Mouse (Mus musculus): ENCODE results near the gene Eps15. TPM values are rescaled to one million over a fixed set of nuclear protein-coding genes. Genes with fewer than 3 reads are reported as not detected.

Eps15 gene
- polyA plus RNA-seq, 1 experiment from 2014 or later, result 77.9 TPM

DNA sequence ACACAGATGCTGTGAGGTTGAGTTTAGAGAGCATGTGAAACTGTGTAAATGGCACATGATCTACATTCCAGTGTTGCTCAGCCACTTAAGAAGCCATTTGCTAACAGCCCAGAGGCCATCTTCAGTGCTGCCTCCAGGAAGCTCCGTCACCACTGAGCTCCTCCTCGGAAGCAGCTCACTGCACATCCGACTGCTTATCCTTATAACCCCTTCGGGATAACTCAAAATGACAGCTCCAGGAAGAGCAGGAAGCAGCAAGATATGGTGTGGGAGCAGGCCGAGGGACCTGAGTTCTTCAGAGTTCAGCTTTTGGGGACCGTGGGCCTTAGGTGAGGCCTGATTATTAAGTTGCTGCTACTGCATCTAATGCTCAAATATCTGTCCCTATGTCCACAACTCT lies 18.0 kb upstream of the Eps15 start:
- DNase-seq (ENCODE audit: low spot score) (no peak), ATAC-seq (ENCODE audit: low FRiP score) (no peak)
- H3K27me3 ChIP-seq (ENCODE audit: control insufficient read depth, insufficient read depth, low read length), result no peaks in the 10 kb centered on the region
- H3K27ac ChIP-seq, result no peak overlapping the region
- no peaks in the 10 kb centered on the region; the same call in 1 of the 2 replicates for H3K9me3 ChIP-seq (ENCODE audit: control insufficient read depth, low read length)
- no peak overlapping the region for H3K9ac ChIP-seq
- no peak overlapping the region for H3K4me2 ChIP-seq (replicated peaks)
- no peak overlapping the region for H3K4me3 ChIP-seq (replicated peaks; ENCODE audit: low read length)
- WGBS, result 70% methylated on average over 6 of the region's 6 CpGs
- H3K4me1 ChIP-seq (replicated peaks; ENCODE audit: control insufficient read depth, insufficient read depth, low read length), result no peaks in the 10 kb centered on the region
- H3K36me3 ChIP-seq (replicated peaks; ENCODE audit: control insufficient read depth, insufficient read depth), result no peaks in the 10 kb centered on the region

DNA sequence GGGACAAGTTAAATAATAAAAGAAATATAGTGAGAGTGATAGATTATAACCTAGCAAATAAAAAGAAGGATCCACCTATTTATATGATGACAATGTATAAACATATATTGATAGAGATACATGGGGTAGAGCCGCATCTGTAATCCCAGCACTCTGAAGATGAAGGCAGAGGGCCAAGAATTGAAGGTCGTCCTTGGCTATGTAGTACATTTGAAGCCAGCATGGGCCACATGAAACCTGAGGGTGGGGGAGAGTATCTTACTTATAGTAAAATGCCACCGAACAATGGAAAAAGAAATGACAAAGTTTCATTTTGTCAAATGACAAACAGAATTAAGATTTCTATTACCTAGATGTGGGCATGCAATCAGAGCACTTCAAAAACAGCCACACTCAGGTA lies 14.0 kb upstream of the Eps15 start:
- WGBS, result 88% methylated on average over 3 of the region's 3 CpGs
- Histone ChIP-seq H3K4me2 (replicated peaks) (no peak overlapping the region), H3K27me3 (ENCODE audit: control insufficient read depth, insufficient read depth, low read length) (no peaks in the 10 kb centered on the region), H3K36me3 (replicated peaks; ENCODE audit: control insufficient read depth, insufficient read depth) (no peaks in the 10 kb centered on the region), H3K4me3 (replicated peaks; ENCODE audit: low read length) (no peak overlapping the region), H3K27ac (no peak overlapping the region), H3K9ac (no peak overlapping the region), H3K9me3 (ENCODE audit: control insufficient read depth, low read length) (no peaks in the 10 kb centered on the region; the same call in 1 of the 2 replicates), H3K4me1 (replicated peaks; ENCODE audit: control insufficient read depth, insufficient read depth, low read length) (no peaks in the 10 kb centered on the region)
- no peak for ATAC-seq (ENCODE audit: low FRiP score)
- DNase-seq (ENCODE audit: low spot score), result no peak

DNA sequence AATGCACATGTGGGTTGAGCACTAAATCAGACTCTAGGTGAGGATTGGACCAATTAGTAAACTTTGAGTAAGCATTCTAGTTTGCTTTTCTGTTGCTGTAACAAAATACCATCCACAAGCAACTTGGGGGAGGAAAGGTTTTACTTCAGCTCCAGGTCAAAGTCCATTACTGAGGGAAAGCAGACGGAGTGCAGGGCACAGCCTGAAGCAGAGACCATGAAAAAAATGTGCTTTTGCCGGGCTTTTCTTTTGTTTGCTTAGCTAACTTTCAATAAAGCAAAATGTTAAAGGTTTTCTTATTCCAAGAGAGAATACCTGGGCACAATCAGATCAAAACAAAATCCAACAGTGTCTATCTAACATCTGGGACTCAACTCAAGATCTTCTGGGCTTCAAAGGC lies 13.3 kb upstream of the Eps15 start:
- no peaks in the 10 kb centered on the region for H3K36me3 ChIP-seq (replicated peaks; ENCODE audit: control insufficient read depth, insufficient read depth)
- WGBS, result 85% methylated on average over 2 of the region's 2 CpGs
- H3K27ac ChIP-seq, result no peak overlapping the region
- no peaks in the 10 kb centered on the region for H3K27me3 ChIP-seq (ENCODE audit: control insufficient read depth, insufficient read depth, low read length)
- H3K4me1 ChIP-seq (replicated peaks; ENCODE audit: control insufficient read depth, insufficient read depth, low read length), result no peaks in the 10 kb centered on the region
- no peaks in the 10 kb centered on the region; the same call in 1 of the 2 replicates for H3K9me3 ChIP-seq (ENCODE audit: control insufficient read depth, low read length)
- ATAC-seq (ENCODE audit: low FRiP score) (no peak), DNase-seq (ENCODE audit: low spot score) (no peak)
- H3K9ac ChIP-seq, result no peak overlapping the region
- H3K4me2 ChIP-seq (replicated peaks), result no peak overlapping the region
- no peak overlapping the region for H3K4me3 ChIP-seq (replicated peaks; ENCODE audit: low read length)

DNA sequence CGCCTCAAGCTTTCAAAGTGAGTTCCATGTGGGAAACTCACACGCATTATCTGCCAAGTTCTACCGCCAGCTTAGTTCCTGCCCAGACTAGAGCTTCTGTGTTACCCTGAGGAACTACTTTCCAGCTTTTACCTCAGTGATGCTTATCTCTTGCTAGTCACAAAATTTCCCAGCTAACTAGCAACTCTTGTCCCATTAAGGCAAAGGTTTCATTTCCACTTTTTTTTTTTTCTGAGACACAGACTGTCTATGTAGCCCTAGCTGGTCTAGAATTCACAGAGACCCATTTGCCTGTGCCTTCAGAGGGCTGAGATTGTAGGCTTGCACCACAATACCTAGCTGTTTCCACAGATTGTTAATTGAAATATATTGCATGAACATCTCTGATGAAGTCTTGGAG lies 12.6 kb upstream of the Eps15 start:
- Histone ChIP-seq H3K9ac (no peak overlapping the region), H3K9me3 (ENCODE audit: control insufficient read depth, low read length) (no peaks in the 10 kb centered on the region; the same call in 1 of the 2 replicates), H3K4me1 (replicated peaks; ENCODE audit: control insufficient read depth, insufficient read depth, low read length) (no peaks in the 10 kb centered on the region), H3K36me3 (replicated peaks; ENCODE audit: control insufficient read depth, insufficient read depth) (no peaks in the 10 kb centered on the region), H3K4me3 (replicated peaks; ENCODE audit: low read length) (no peak overlapping the region), H3K27me3 (ENCODE audit: control insufficient read depth, insufficient read depth, low read length) (no peaks in the 10 kb centered on the region), H3K4me2 (replicated peaks) (no peak overlapping the region), H3K27ac (no peak overlapping the region)
- ATAC-seq (ENCODE audit: low FRiP score) (no peak), DNase-seq (ENCODE audit: low spot score) (no peak)
- 83% methylated on average over 3 of the region's 3 CpGs for WGBS

DNA sequence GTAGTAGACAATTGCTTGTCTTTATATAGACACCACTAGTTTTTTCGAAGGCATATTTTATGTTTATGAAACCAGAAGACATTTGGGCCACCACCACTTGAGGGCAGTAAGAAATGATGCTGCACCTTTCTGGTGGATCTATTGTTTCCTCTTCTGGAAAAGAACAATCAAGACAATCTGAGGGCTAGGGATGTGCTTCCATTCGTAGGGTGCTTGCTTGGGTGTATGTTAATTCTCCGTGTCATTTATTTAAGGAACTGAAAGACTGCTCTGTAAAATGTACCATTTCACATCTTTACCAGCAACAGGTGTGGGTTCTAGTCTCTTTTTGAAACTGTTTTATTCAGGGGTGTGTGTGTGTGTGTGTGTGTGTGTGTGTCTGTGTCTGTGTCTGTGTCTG lies 11.2 kb upstream of the Eps15 start:
- ATAC-seq (ENCODE audit: low FRiP score) (no peak), DNase-seq (ENCODE audit: low spot score) (no peak)
- no peak overlapping the region for H3K9ac ChIP-seq

DNA sequence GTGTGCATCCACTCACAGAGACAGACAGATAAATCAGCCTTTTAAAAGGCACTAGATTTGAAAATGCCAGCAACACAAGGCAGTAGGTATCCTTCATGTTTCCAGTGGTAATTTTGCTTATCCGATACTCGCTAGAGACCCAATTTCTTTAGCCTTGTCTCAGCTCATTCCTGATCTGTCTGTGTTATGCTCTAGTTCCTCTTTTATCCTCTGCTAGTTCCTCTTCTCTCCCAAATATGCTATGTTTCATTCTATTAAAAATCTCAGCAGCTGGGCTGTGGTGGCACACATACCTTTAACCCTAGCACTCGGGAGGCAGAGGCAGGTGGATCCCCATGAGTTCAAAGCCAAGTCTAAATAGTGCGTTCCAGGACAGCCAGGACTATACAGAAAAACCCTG lies 8.3 kb upstream of the Eps15 start:
- no peak overlapping the region for H3K9ac ChIP-seq
- H3K4me3 ChIP-seq (replicated peaks; ENCODE audit: low read length), result no peak overlapping the region
- H3K4me1 ChIP-seq (replicated peaks; ENCODE audit: control insufficient read depth, insufficient read depth, low read length), result no peaks in the 10 kb centered on the region
- no peak for ATAC-seq (ENCODE audit: low FRiP score)
- no peaks in the 10 kb centered on the region for H3K36me3 ChIP-seq (replicated peaks; ENCODE audit: control insufficient read depth, insufficient read depth)
- H3K27me3 ChIP-seq (ENCODE audit: control insufficient read depth, insufficient read depth, low read length), result no peaks in the 10 kb centered on the region
- no peaks in the 10 kb centered on the region; the same call in 1 of the 2 replicates for H3K9me3 ChIP-seq (ENCODE audit: control insufficient read depth, low read length)
- no peak for DNase-seq (ENCODE audit: low spot score)
- 92% methylated on average over 4 of the region's 4 CpGs for WGBS
- no peak overlapping the region for H3K4me2 ChIP-seq (replicated peaks)
- no peak overlapping the region for H3K27ac ChIP-seq

More for the DNA sequence above, 11.2 kb upstream of the Eps15 start:
- H3K36me3 ChIP-seq (replicated peaks; ENCODE audit: control insufficient read depth, insufficient read depth), result no peaks in the 10 kb centered on the region
- H3K4me3 ChIP-seq (replicated peaks; ENCODE audit: low read length), result no peak overlapping the region
- H3K27ac ChIP-seq, result no peak overlapping the region
- no peaks in the 10 kb centered on the region for H3K27me3 ChIP-seq (ENCODE audit: control insufficient read depth, insufficient read depth, low read length)
- WGBS, result 86% methylated on average over 3 of the region's 3 CpGs
- H3K4me2 ChIP-seq (replicated peaks), result no peak overlapping the region
- H3K4me1 ChIP-seq (replicated peaks; ENCODE audit: control insufficient read depth, insufficient read depth, low read length), result no peaks in the 10 kb centered on the region
- no peaks in the 10 kb centered on the region; the same call in 1 of the 2 replicates for H3K9me3 ChIP-seq (ENCODE audit: control insufficient read depth, low read length)

DNA sequence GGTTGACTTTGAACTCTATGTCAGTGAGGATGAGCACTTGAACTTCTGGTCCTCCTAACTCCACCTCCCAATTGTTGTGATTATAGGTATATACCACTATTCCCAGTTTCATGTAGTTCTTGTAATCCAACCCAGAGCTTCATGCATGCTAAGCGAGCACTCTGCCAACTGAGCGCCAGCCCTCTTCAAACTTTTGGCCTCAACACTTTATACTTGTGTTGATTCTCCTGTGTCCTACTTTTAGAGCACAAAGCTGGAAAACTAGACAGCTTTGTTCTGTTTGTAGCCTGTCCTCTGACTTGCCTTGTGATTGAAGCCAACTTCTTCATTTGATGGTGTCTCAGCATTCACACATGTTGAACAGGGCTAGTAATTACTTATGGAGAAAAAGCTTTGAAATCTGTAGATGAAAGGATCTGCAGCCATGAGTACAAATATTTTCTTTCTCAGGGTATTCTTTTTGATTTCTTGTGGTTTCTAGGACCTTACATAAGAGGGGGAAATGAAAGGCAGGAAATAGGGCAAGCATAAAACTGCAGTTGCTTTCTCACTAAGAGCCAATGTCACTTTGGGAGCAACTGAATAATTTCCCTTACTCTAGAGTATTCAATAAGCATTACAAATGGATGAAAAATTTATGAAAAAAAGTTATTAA lies 6.4 kb upstream of the Eps15 start:
- 93% methylated on average over 2 of the region's 2 CpGs for WGBS
- Histone ChIP-seq H3K9ac (no peak overlapping the region), H3K4me3 (replicated peaks; ENCODE audit: low read length) (no peak overlapping the region), H3K4me2 (replicated peaks) (no peak overlapping the region), H3K4me1 (replicated peaks; ENCODE audit: control insufficient read depth, insufficient read depth, low read length) (no peaks in the 10 kb centered on the region), H3K27ac (no peak overlapping the region), H3K27me3 (ENCODE audit: control insufficient read depth, insufficient read depth, low read length) (no peaks in the 10 kb centered on the region), H3K36me3 (replicated peaks; ENCODE audit: control insufficient read depth, insufficient read depth) (no peaks in the 10 kb centered on the region), H3K9me3 (ENCODE audit: control insufficient read depth, low read length) (no peaks in the 10 kb centered on the region)
- ATAC-seq (ENCODE audit: low FRiP score), result no peak
- DNase-seq (ENCODE audit: low spot score), result no peak

DNA sequence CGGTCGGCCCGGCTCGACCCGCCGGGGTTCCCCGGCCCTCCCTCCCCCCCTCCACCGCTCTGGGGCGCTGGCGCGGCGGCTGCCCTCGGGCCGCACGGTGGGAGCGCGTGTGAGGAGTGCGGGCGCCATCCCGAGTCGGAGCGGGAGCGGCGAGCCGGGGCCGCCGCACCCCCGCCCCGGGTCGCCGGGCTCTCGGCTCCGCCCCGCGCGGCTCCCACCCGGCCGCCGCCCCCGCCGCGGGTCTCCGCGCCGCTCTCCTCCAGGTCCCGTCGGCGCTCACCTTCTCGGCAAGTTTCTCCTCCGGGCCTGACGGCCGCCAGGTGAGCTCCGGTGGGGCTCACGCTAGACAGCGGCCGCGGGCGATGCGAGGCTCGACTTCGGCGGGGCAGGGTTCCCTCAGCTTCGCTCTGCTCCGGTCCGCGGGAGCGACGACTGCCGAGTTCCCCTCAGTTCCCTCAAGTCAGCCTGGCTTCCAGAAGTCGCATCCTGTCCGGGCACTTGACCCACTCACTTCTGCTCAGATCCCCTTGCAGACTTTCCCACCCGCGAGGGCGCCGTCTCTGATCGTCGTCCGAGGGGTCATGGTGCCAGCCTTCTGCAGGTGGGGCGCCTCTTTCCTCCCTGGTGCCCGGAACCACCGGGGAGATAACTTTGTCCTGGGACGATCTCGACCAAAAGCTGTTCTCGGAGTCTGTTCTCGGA lies 542 bp downstream of the Eps15 start:
- Histone ChIP-seq H3K36me3 (replicated peaks; ENCODE audit: control insufficient read depth, insufficient read depth) (no peaks in the 10 kb centered on the region), H3K27ac (no peak overlapping the region), H3K4me2 (replicated peaks) (peak overlapping the region; percentile 57), H3K27me3 (ENCODE audit: control insufficient read depth, insufficient read depth, low read length) (no peaks in the 10 kb centered on the region), H3K4me1 (replicated peaks; ENCODE audit: control insufficient read depth, insufficient read depth, low read length) (0 out of 2 replicates have a peak, but pooled peaks cover 4% of the 10 kb centered on the region), H3K9me3 (ENCODE audit: control insufficient read depth, low read length) (no peaks in the 10 kb centered on the region), H3K4me3 (replicated peaks; ENCODE audit: low read length) (peak overlapping the region; percentile 73), H3K9ac (peak overlapping the region; percentile 60)
- DNase-seq (ENCODE audit: low spot score) (peak; percentile 29), ATAC-seq (ENCODE audit: low FRiP score) (peak; percentile 83)
- under 1% methylated on average over 60 of the region's 85 CpGs for WGBS

DNA sequence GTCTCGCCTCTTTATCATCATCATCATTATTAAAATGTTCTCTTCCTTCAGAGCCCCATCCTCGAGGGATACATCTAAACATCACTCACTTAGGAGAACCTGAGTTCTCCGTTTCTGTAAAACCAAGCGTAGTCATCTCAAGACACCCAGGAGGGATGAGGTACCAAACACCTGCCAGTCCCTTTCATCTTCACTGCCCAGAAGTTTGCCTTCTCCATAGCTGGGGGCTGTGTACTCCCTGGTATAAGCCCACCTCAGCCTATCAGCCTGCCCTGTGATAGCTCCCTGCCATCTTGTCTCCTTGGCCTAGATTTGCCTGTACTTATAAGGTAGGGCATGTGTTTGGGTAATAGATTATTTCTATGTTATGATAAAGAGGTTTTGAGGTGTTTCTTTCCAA lies 1.1 kb downstream of the Eps15 start:
- DNase-seq (ENCODE audit: low spot score) (no peak), ATAC-seq (ENCODE audit: low FRiP score) (no peak)
- Histone ChIP-seq H3K27me3 (ENCODE audit: control insufficient read depth, insufficient read depth, low read length) (no peaks in the 10 kb centered on the region), H3K9me3 (ENCODE audit: control insufficient read depth, low read length) (no peaks in the 10 kb centered on the region), H3K9ac (peak overlapping the region; percentile 60), H3K36me3 (replicated peaks; ENCODE audit: control insufficient read depth, insufficient read depth) (no peaks in the 10 kb centered on the region), H3K27ac (no peak overlapping the region), H3K4me2 (replicated peaks) (peak overlapping the region; percentile 57), H3K4me1 (replicated peaks; ENCODE audit: control insufficient read depth, insufficient read depth, low read length) (0 out of 2 replicates have a peak, but pooled peaks cover 4% of the 10 kb centered on the region), H3K4me3 (replicated peaks; ENCODE audit: low read length) (peak overlapping the region; percentile 73)
- WGBS, result 8% methylated on average over 4 of the region's 4 CpGs

All from hindbrain, embryonic 14.5 days (tissue).